Mouse (Mus musculus): Measurements from ENCODE around the gene Slc39a11. TPM values are rescaled to one million over a fixed set of nuclear protein-coding genes. Genes with fewer than 3 reads are reported as not detected.
A peak's percentile ranks its signal among the peaks of the same experiment; 100 is the strongest.
"Not testable (repeated sequence)": the region's sequence is repeated elsewhere in the genome, so short reads cannot be mapped to it uniquely, and the experiment has no call there.

Gene Slc39a11
- total and polyA plus RNA-seq, 3 experiments, result 43.2 to 54.4 (median 51.0) TPM

- Histone ChIP-seq H3K27me3 (replicated peaks) (no peaks in the 10 kb centered on the region), H3K9me3 (replicated peaks; ENCODE audit: low read length) (no peaks in the 10 kb centered on the region), H3K4me2 (ENCODE audit: insufficient read depth, low read depth, poor library complexity, severe bottlenecking) (no peak overlapping the region), H3K36me3 (replicated peaks in 1 of 2; ENCODE audit: control insufficient read depth in 1 of 2, insufficient read depth in 1 of 2, low read length in 1 of 2) (peaks cover 73 to 86% of the 10 kb centered on the region in 2 experiments), H3K27ac (ENCODE audit: insufficient read depth, low read depth) (no peak overlapping the region), H3K4me3 (replicated peaks in 1 of 3; ENCODE audit: low read depth in 2 of 3, low read length in 2 of 3, poor library complexity in 1 of 3) (no peak overlapping the region), H3K79me2 (replicated peaks; ENCODE audit: control insufficient read depth, extremely low read depth, insufficient read depth, poor library complexity, severe bottlenecking) (0 out of 2 replicates have a peak, but pooled peaks cover 10% of the 10 kb centered on the region), H3K9ac (ENCODE audit: insufficient read depth, low read depth) (no peak overlapping the region), H3K4me1 (ENCODE audit: control insufficient read depth in 1 of 2, insufficient read depth in 2 of 2) (peaks cover 0 to 28% of the 10 kb centered on the region in 2 experiments; a peak in 2 of 4 replicates)
- TF ChIP-seq POLR2A (IDR thresholded peaks at IDR 0.05; ENCODE audit: low read depth, low read length) (no peak), USF1 (IDR thresholded peaks at IDR 0.05; ENCODE audit: low read depth, low read length) (no peak), SIN3A (IDR thresholded peaks at IDR 0.05; ENCODE audit: low read length) (no peak), MAFK (IDR thresholded peaks at IDR 0.05; ENCODE audit: insufficient replicate concordance, low read length) (no peak), RAD21 (IDR thresholded peaks at IDR 0.05; ENCODE audit: low read depth, low read length) (no peak), MAX (IDR thresholded peaks at IDR 0.05; ENCODE audit: low read length) (no peak), NRF1 (IDR thresholded peaks at IDR 0.05; ENCODE audit: low read depth, low read length) (no peak), UBTF (IDR thresholded peaks at IDR 0.05; ENCODE audit: low read depth, low read length) (no peak), JUN (IDR thresholded peaks at IDR 0.05; ENCODE audit: insufficient read depth, low read depth, low read length) (no peak)
- no peak for DNase-seq (ENCODE audit: extremely low read depth)
- in situ Hi-C loops (cut with MboI; ENCODE audit: low pct_ligation_motif_present, low pct_unique_long_range_greater_than_20kb, low sequenced_read_pairs) (no loop called here), dilution Hi-C loops (cut with MboI; ENCODE audit: extremely low pct_ligation_motif_present, extremely low pct_unique_long_range_greater_than_20kb, low sequenced_read_pairs) (no loop called here)
Observed at GRCm38 (mm10) chr11:113660940-113661339, 11.1 kb upstream of the Slc39a11 start.

GRCm38 (mm10) chr11:113660213-113660612, 10.3 kb upstream of the Slc39a11 start:
- H3K4me2 ChIP-seq (ENCODE audit: insufficient read depth, low read depth, poor library complexity, severe bottlenecking); DNase-seq (ENCODE audit: extremely low read depth); in situ Hi-C loops (cut with MboI; ENCODE audit: low pct_ligation_motif_present, low pct_unique_long_range_greater_than_20kb, low sequenced_read_pairs); H3K9me3 ChIP-seq (replicated peaks; ENCODE audit: low read length); H3K27me3 ChIP-seq (replicated peaks); H3K27ac ChIP-seq (ENCODE audit: insufficient read depth, low read depth); H3K4me3 ChIP-seq (replicated peaks in 1 of 3; ENCODE audit: low read depth in 2 of 3, low read length in 2 of 3, poor library complexity in 1 of 3); dilution Hi-C loops (cut with MboI; ENCODE audit: extremely low pct_ligation_motif_present, extremely low pct_unique_long_range_greater_than_20kb, low sequenced_read_pairs); H3K79me2 ChIP-seq (replicated peaks; ENCODE audit: control insufficient read depth, extremely low read depth, insufficient read depth, poor library complexity, severe bottlenecking); H3K9ac ChIP-seq (ENCODE audit: insufficient read depth, low read depth): not testable (repeated sequence)
- TF ChIP-seq CTCF (conservative IDR thresholded peaks at IDR 0.05 in 1 of 2, IDR thresholded peaks at IDR 0.05 in 1 of 2; ENCODE audit: low read depth in 2 of 2, low read length in 2 of 2), result peak in 1 of 2 experiments; percentile 44; a peak in 2 of 4 replicates
- Histone ChIP-seq H3K4me1 (ENCODE audit: control insufficient read depth in 1 of 2, insufficient read depth in 2 of 2) (peaks cover 0 to 25% of the 10 kb centered on the region in 2 experiments; a peak in 2 of 4 replicates), H3K36me3 (replicated peaks in 1 of 2; ENCODE audit: control insufficient read depth in 1 of 2, insufficient read depth in 1 of 2, low read length in 1 of 2) (peaks cover 80 to 90% of the 10 kb centered on the region in 2 experiments)

- Histone ChIP-seq H3K9me3 (replicated peaks; ENCODE audit: low read length) (no peaks in the 10 kb centered on the region), H3K36me3 (replicated peaks in 1 of 2; ENCODE audit: control insufficient read depth in 1 of 2, insufficient read depth in 1 of 2, low read length in 1 of 2) (peaks cover 85 to 90% of the 10 kb centered on the region in 2 experiments), H3K4me1 (ENCODE audit: control insufficient read depth in 1 of 2, insufficient read depth in 2 of 2) (peaks cover 0 to 11% of the 10 kb centered on the region in 2 experiments; a peak in 2 of 4 replicates), H3K4me3 (replicated peaks in 1 of 3; ENCODE audit: low read depth in 2 of 3, low read length in 2 of 3, poor library complexity in 1 of 3) (no peak overlapping the region), H3K4me2 (ENCODE audit: insufficient read depth, low read depth, poor library complexity, severe bottlenecking) (no peak overlapping the region), H3K79me2 (replicated peaks; ENCODE audit: control insufficient read depth, extremely low read depth, insufficient read depth, poor library complexity, severe bottlenecking) (0 out of 2 replicates have a peak, but pooled peaks cover 3% of the 10 kb centered on the region), H3K27ac (ENCODE audit: insufficient read depth, low read depth) (no peak overlapping the region), H3K27me3 (replicated peaks) (no peaks in the 10 kb centered on the region), H3K9ac (ENCODE audit: insufficient read depth, low read depth) (no peak overlapping the region)
- in situ Hi-C loops (cut with MboI; ENCODE audit: low pct_ligation_motif_present, low pct_unique_long_range_greater_than_20kb, low sequenced_read_pairs), result no loop called here
- dilution Hi-C loops (cut with MboI; ENCODE audit: extremely low pct_ligation_motif_present, extremely low pct_unique_long_range_greater_than_20kb, low sequenced_read_pairs), result no loop called here
- no peak for DNase-seq (ENCODE audit: extremely low read depth)
- TF ChIP-seq ELF1 (IDR thresholded peaks at IDR 0.05; ENCODE audit: low read depth, low read length) (no peak), TBP (conservative IDR thresholded peaks at IDR 0.05; ENCODE audit: low read depth, low read length) (no peak), TCF12 (IDR thresholded peaks at IDR 0.05; ENCODE audit: low read depth, low read length) (no peak), E2F4 (IDR thresholded peaks at IDR 0.05; ENCODE audit: insufficient replicate concordance, low read depth, low read length) (no peak), ETS1 (conservative IDR thresholded peaks at IDR 0.05; ENCODE audit: low read depth, low read length) (no peak), ZNF384 (IDR thresholded peaks at IDR 0.05; ENCODE audit: low read depth, low read length) (no peak), EP300 (IDR thresholded peaks at IDR 0.05; ENCODE audit: low read length) (no peak)
Observed at GRCm38 (mm10) chr11:113658763-113659162, 8.9 kb upstream of the Slc39a11 start.

Data from CH12.LX (cell line).